Mouse (Mus musculus) heart, postnatal 10 days (tissue): ENCODE measurements around the gene Pctp. TPM values are rescaled to one million over a fixed set of nuclear protein-coding genes. Genes with fewer than 3 reads are reported as not detected.

Experiments used
- DNase-seq, 2 experiments: peaks; one replicate each; pipeline ENCODE4 v3.0.0; 2021
- intact Hi-C: fragments of 180-260 bp; cut with DNase I; formaldehyde crosslinking; loops from one replicate; pipeline ENCODE4 v1.15.1; 2025
- total RNA-seq, 2 experiments: library from RNA; stranded (reverse); gene quantifications; 2 replicates each; pipeline ENCODE4 v1.2.3; 2021

Gene Pctp
- total RNA-seq, 2 experiments from 2014 or later = 4.5 to 5.6 TPM

DNA sequence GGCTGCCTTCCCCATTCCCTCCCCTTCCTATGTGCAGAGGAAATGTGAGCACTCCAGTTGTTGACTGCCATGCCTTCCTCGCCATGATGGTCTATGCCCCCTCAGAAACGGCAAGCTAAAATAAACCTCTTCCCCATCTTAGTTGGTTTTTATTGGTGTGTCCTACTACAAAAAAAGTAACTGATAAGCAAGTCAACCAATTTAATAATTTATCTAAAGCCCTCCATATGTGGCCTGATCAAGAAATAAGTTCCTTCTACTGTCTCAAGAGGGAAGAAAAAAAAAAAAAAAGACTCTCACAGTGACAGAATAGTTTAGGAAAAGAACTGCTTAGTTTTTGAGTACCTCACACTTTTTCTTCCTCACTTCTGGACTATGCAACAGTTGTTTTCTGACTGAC lies 22.6 kb downstream of the Pctp start:
- no peak for DNase-seq
- intact Hi-C loops = no loop called here

DNA sequence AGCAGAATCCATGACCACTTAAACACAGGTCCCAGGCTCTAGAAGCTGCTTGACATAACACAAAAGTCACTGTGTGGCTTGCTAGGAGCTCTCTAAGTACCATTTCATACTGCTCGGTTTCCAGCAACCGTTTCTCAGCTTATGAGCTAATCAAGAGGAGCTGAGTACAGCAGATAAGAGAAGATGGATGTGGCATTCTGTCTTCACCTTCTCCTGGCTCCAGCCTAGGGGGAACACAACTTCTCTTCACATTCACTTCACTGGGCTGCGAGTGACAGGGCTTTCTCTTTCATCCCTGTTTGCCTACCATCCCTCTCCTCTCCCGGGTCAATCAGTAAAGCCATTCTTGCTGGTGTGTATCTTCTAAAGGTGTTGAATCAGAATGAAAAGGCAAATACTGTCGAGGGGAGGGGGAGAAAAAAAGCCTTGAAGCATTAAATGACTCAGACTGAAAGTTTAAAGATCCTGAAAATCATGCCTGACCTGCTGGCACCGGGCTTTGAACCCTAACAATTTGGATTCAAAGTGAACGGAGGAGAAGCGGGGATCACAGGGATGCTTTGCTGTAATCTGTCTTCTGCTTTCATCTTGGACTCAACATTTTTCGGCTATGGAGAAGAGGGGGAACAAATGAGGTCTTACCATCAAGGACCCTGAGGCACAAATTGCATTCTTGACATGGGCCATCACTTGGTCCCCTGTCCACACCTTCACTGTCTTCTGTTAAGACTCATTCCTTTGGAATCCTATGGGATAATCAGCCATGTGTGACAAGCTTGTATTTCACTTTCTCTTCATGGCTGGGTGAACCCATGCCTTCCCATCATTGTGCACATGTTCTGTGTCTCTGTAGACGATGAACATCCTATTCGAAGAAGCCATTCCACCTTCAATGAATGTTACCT lies 23.5 kb downstream of the Pctp start:
- DNase-seq = no peak
- intact Hi-C loops = no loop called here

DNA sequence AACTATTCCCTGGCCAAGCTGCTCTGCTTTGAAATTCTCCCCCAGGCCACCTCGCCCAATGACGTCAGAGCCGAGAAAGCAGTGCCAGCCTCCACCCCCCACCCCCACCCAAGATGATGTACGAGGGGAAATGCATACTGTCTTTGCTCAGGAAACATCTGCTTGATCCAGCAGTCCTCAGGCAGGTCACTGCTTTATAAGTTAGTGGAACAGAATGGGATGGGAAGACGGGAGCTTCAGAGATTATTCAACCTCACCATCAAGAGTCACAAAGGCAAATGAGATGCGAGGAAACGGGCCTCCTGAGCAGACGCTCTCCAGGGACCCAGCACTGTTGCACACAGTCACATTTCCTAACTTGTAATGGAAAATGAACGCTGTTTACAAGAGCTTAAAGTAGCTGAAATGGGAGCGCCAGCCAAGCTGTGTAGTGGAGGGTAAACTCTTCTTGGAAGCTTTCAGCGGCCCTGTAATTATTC lies 24.3 kb downstream of the Pctp start:
- peak; percentile 38 to 53 for DNase-seq
- intact Hi-C loops = no loop called here

DNA sequence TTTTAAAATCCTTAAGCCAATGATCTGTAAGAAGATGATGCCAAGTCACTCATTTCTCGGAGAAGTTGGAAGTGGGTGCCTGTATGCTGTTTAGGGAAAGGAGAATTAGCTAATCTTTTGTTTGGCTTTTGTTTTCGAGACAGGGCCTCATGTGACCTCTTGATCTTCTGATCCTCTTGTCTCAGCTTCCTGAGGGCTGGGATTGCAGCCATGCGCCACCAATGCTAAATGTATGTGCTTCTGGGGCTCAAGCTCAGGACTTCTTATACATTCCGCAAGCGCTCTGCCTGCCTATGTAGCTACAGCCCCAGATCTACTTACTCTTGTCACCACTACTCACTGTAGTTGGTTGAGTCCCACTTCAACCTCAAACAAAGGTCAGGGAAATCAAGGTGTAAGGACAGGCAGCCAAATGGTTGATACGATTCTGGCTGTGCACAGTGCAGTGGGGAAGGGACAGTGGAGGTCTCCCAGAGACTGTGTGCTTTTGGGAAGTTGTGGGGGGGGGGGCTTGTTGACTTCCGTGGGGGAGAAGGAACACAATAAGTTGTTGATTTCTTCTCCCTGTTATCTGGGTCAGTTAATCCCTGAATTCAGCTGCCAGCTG lies 24.8 kb downstream of the Pctp start:
- intact Hi-C loops = no loop called here
- peak; percentile 9 to 17 for DNase-seq

DNA sequence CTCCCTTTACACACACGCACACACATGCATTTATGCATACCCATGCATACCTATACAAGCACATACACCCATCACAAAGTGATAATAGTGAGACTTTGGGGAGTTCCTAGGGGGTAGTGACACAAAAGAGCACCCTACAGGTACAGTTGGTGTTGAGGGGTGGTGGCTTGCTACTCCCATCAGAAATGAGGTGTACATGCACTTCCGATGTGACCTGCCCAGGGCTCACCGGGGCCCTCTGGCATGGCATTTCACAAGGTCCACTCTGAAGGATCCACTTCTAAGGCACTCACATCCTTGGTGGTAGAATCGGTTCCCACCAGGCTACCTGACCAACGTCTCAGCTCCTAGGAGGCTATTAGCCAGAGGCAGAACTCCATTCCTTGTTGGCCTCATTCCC lies 26.3 kb downstream of the Pctp start:
- intact Hi-C loops = no loop called here
- DNase-seq = no peak

DNA sequence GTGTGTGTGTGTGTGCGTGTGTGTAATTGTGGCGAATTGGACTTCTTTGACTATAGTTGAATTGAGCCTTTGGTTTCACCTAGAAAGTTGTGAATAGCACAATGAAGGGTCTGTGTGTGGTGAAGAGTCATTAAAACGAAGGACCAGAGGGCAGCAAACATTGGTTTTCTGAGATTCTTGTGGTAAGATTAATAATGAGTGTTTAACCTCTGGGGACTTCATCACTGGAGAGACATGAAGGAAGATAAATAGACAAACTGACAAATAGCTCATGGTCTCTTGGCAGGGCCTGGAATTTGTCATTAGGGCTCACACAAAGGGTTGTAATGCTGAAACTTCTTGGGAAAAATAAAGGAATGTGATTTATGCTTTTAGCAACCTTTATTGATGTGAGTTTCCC lies 31.4 kb downstream of the Pctp start:
- DNase-seq = no peak
- intact Hi-C loops = no loop called here

DNA sequence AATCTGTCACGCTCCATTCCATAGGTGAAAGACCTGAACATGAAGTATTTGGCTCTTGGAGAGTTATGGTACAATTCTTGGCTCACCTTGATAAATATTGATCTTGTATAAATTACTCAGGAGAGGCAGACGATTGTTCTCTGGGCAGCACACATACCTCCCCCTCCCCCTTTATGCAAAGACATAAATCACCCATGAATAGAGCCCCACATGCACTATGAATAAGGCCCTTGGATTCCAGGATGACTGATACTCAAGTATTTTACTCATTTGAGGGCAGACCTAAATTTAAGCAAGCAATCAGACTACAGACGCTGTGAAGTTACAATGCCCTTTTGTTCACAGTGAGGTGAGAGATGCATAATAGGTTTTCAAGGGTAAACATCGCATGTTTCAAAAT lies 32.0 kb downstream of the Pctp start:
- no peak for DNase-seq
- intact Hi-C loops = no loop called here

DNA sequence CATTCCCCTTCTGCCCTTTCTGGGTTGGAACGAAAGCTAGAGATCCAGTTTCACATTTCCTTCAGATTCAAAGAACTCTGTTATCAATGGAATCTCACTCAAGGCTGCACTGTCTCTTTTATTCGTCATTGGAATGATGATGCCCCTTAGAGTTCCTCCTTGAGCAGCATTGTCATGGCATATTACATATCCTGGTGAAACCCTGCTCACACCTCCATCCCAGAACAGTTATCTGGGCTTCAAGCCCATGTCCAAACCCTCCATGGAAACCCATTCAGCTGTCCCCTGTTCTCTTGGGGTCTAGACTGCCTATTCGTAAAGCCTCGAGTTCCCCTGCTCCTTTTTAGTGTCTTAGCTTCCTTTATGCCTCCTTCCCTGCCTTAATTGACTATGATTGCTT lies 33.6 kb downstream of the Pctp start:
- DNase-seq = no peak

DNA sequence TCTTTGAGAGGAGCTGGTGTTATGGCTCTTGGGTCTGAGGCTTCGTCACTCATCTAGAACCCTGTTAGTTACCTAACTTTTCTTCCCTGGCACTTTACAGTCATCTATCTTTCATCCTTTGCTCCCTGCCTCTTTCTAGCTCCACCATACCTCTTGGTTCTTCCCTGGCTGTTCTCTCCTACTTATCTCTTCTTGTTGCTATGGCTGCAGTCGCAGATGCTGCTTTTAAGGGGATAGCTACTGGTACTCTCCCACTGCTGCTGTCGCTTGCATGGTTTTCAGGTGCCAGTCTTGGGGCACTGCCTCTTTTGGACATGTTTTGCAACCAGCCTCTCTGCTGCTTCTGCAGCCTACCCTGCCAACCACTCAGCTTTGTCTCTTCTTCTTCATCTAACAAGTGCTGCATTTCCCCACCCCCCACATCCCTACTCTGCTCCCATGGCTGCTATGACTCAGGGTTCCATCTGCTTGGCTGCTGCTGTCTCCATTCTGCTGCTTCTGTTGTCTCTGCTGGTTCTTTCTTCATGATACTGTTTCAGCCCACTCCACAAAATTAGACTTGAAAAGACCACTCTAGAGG lies 51.9 kb downstream of the Pctp start:
- DNase-seq = no peak
- intact Hi-C loops = no loop called here

More for the DNA sequence above, 33.6 kb downstream of the Pctp start:
- intact Hi-C loops = no loop called here

- DNase-seq = no peak
- intact Hi-C loops = no loop called here
Measured at GRCm38 (mm10) chr11:89947806-89948205, 54.9 kb downstream of the Pctp start.

GRCm38 (mm10) chr11:89945159-89945558 lies 57.5 kb downstream of the Pctp start:
- DNase-seq = no peak
- intact Hi-C loops = no loop called here

GRCm38 (mm10) chr11:89937241-89937640 lies 65.5 kb downstream of the Pctp start:
- intact Hi-C loops = loop anchor here (5.0 kb wide), 1 partner anchor 235 kb away; no protein-coding TSS in a partner anchor
- DNase-seq = no peak

Other genes starting within 250 kb of the Pctp start
- gene Ankfn1, start 225.2 kb downstream of the Pctp start, total RNA-seq = not detected
- 10 to 100 TPM; 20.4 to 39.3 TPM for gene Tmem100, start 27.5 kb upstream of the Pctp start, total RNA-seq
- 10 to 100 TPM; 22.4 to 23.2 TPM for gene Gm45716, start 184.8 kb upstream of the Pctp start, total RNA-seq
- gene Mmd, start 246.6 kb upstream of the Pctp start, total RNA-seq = 10 to 100 TPM; 43.2 to 63.5 TPM